Mouse (Mus musculus) myocyte (in vitro differentiated cells): ENCODE measurements around the gene Gstm1. TPM values are rescaled to one million over a fixed set of nuclear protein-coding genes. Genes with fewer than 3 reads are reported as not detected.
"Not testable (repeated sequence)": the region's sequence is repeated elsewhere in the genome, so short reads cannot be mapped to it uniquely, and the experiment has no call there.

Source experiments
- H3K27me3 ChIP-seq: one replicate; pipeline ENCODE4 v1.6.1; 2011; ENCODE audit not compliant: control insufficient read depth, insufficient read depth, insufficient read length
- H3K36me3 ChIP-seq: one replicate; pipeline ENCODE4 v1.6.1; 2011; ENCODE audit not compliant: control insufficient read depth, insufficient read depth
- H3K4me2 ChIP-seq: one replicate; pipeline ENCODE4 v1.6.1; 2011; ENCODE audit warnings: low read depth, control low read depth
- H3K4me3 ChIP-seq: one replicate; pipeline ENCODE4 v1.5.1; 2011; ENCODE audit warnings: mild to moderate bottlenecking, control low read depth, moderate library complexity
- H3K79me2 ChIP-seq: one replicate; pipeline ENCODE4 v1.6.1; 2011; ENCODE audit not compliant: control insufficient read depth, insufficient read depth
- H3ac ChIP-seq: one replicate; pipeline ENCODE4 v1.6.1; 2011; ENCODE audit not compliant: control insufficient read depth, insufficient read length
- CEBPB ChIP-seq: IDR thresholded peaks from 2 replicates; pipeline ENCODE4 v1.6.1; 2011; ENCODE audit warnings: mild to moderate bottlenecking, moderate library complexity; ENCODE audit not compliant: poor library complexity, insufficient read depth, severe bottlenecking
- E2F4 ChIP-seq: IDR thresholded peaks from one replicate; pipeline ENCODE4 v1.6.1; 2011; ENCODE audit warnings: mild to moderate bottlenecking, control low read depth, moderate library complexity; ENCODE audit not compliant: insufficient read depth
- MAX ChIP-seq: IDR thresholded peaks from one replicate; pipeline ENCODE4 v1.6.1; 2011; ENCODE audit warnings: low read depth, mild to moderate bottlenecking, control low read depth
- MYOD1 ChIP-seq, 3 experiments: IDR thresholded peaks; one replicate each; pipeline ENCODE4 v1.6.1; 2011; ENCODE audit warnings: control low read depth in 2 of 3, low read depth in 2 of 3, mild to moderate bottlenecking in 2 of 3, moderate library complexity in 1 of 3; ENCODE audit not compliant: insufficient read length in 2 of 3, control insufficient read depth in 1 of 3
- MYOG ChIP-seq, 3 experiments: IDR thresholded peaks; one replicate each; pipeline ENCODE4 v1.6.1; 2011; ENCODE audit warnings: control low read depth in 2 of 3, low read depth in 2 of 3, mild to moderate bottlenecking in 2 of 3; ENCODE audit not compliant: insufficient read length in 2 of 3, control insufficient read depth in 1 of 3, insufficient read depth in 1 of 3
- POLR2A ChIP-seq: IDR thresholded peaks from one replicate; pipeline ENCODE4 v1.6.1; 2011; ENCODE audit warnings: low read depth, mild to moderate bottlenecking, control low read depth, moderate library complexity; ENCODE audit not compliant: insufficient read length
- POLR2AphosphoS2 ChIP-seq: IDR thresholded peaks from one replicate; pipeline ENCODE4 v1.6.1; 2011; ENCODE audit warnings: low read depth, control low read depth; ENCODE audit not compliant: insufficient read length
- REST ChIP-seq: IDR thresholded peaks from one replicate; pipeline ENCODE4 v1.6.1; 2011; ENCODE audit warnings: mild to moderate bottlenecking, control low read depth, moderate library complexity; ENCODE audit not compliant: insufficient read depth, insufficient read length
- SRF ChIP-seq: IDR thresholded peaks from one replicate; pipeline ENCODE4 v1.6.1; 2011; ENCODE audit warnings: low read depth; ENCODE audit not compliant: control insufficient read depth, insufficient read length
- TCF12 ChIP-seq: IDR thresholded peaks from one replicate; pipeline ENCODE4 v1.6.1; 2011; ENCODE audit warnings: mild to moderate bottlenecking, control low read depth; ENCODE audit not compliant: poor library complexity, insufficient read depth, severe bottlenecking
- TCF3 ChIP-seq: IDR thresholded peaks from one replicate; pipeline ENCODE4 v1.6.1; 2011; ENCODE audit warnings: low read depth, control low read depth; ENCODE audit not compliant: insufficient read length
- USF1 ChIP-seq: IDR thresholded peaks from one replicate; pipeline ENCODE4 v1.6.1; 2011; ENCODE audit warnings: low read depth, mild to moderate bottlenecking, control low read depth, moderate library complexity
- polyA plus RNA-seq: library from polyadenylated mRNA; unstranded; fragments of >200 nt; fragmentation: generic; extraction: Trizol; gene quantifications from one replicate; pipeline ENCODE4 v1.2.1, GENCODE M21; 2012; ENCODE audit warnings: missing spikeins

Gstm1 gene
- polyA plus RNA-seq, 1 experiment: 42.0 TPM

DNA sequence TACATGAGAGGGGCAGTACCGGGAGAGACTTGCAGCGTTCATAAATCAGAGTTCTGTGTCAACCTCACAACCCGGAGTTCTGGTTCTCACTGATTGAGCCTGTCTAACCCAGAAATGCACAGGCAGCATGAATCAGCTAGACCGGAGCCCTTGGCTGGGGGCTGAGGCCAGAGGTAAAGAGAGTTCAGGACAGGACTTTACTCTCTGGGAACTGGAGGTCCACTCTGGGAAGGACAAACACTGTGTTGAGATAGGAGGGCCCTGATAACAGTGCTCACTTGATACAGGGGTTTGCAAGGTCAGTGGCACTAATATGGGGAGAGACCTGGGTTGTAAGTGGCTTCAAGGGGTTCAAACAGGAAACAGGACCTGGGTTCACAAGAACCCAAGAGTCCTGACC lies 7.5 kb upstream of the Gstm1 start:
- H3K79me2 ChIP-seq: no peaks in the 10 kb centered on the region
- no peak overlapping the region for H3K4me2 ChIP-seq
- H3ac ChIP-seq: no peak overlapping the region
- no peak overlapping the region for H3K4me3 ChIP-seq
- peaks cover 38% of the 10 kb centered on the region for H3K27me3 ChIP-seq
- TF ChIP-seq USF1: no peak
- no peak for TF ChIP-seq E2F4
- TF ChIP-seq MYOG (IDR thresholded peaks at IDR 0.05; ENCODE audit: control insufficient read depth in 1 of 3, insufficient read depth in 1 of 3, insufficient read length in 2 of 3, low read depth in 2 of 3): no peak
- no peak for TF ChIP-seq POLR2AphosphoS2
- no peak for TF ChIP-seq POLR2A
- no peak for TF ChIP-seq MAX
- TF ChIP-seq CEBPB: no peak
- TF ChIP-seq MYOD1 (IDR thresholded peaks at IDR 0.05; ENCODE audit: control insufficient read depth in 1 of 3, insufficient read length in 2 of 3, low read depth in 2 of 3): no peak
- TF ChIP-seq REST: no peak
- TF ChIP-seq TCF3: no peak
- no peaks in the 10 kb centered on the region for H3K36me3 ChIP-seq

- TF ChIP-seq MAX (no peak), CEBPB (0 out of 2 replicates have a peak, but pooled peaks have one; percentile 18)
- Histone ChIP-seq H3K79me2 (no peaks in the 10 kb centered on the region), H3K27me3 (peaks cover 17% of the 10 kb centered on the region)
Measured at GRCm38 (mm10) chr3:108022650-108023049, 4.9 kb upstream of the Gstm1 start.

GRCm38 (mm10) chr3:108020351-108021022 lies 2.7 kb upstream of the Gstm1 start:
- peaks cover 17% of the 10 kb centered on the region for H3K27me3 ChIP-seq
- H3K79me2 ChIP-seq, H3K4me2 ChIP-seq, H3K36me3 ChIP-seq, H3K4me3 ChIP-seq, H3ac ChIP-seq: not testable (repeated sequence)

More at GRCm38 (mm10) chr3:108022650-108023049, 4.9 kb upstream of the Gstm1 start:
- Histone ChIP-seq H3K36me3 (no peaks in the 10 kb centered on the region), H3ac (no peak overlapping the region), H3K4me3 (no peak overlapping the region), H3K4me2 (no peak overlapping the region)

DNA sequence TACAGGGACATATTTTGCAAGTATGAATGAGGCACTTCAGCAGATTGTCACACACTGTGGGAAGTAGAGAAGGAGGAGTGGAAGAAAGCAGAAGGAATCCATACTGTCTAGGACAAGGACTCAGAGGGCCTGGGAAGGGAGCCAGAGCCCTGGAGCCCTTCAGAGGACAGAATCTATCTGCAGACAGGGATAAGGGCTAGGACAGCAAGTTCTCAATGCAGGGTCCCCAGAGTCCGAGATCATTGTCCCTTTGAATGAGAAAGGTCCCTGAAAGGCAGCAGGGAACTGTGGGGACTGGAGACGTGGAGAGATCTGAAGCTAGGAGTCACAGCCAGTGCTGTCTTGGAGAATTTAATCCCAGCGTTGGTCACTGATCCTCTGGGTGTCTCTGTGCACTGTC lies 1.5 kb upstream of the Gstm1 start:
- H3K36me3 ChIP-seq, H3K4me3 ChIP-seq, H3ac ChIP-seq, H3K4me2 ChIP-seq, H3K79me2 ChIP-seq: not testable (repeated sequence)
- H3K27me3 ChIP-seq: peaks cover 15% of the 10 kb centered on the region

GRCm38 (mm10) chr3:108018190-108018820 lies 532 bp upstream of the Gstm1 start:
- peak overlapping the region; percentile 18 for H3K4me3 ChIP-seq
- H3K79me2 ChIP-seq: no peaks in the 10 kb centered on the region
- H3K4me2 ChIP-seq: peak overlapping the region; percentile 98
- H3K36me3 ChIP-seq: no peaks in the 10 kb centered on the region
- no peak for TF ChIP-seq POLR2AphosphoS2
- peak in 2 of 3 experiments; percentile 13 to 49 for TF ChIP-seq MYOD1 (IDR thresholded peaks at IDR 0.05; ENCODE audit: control insufficient read depth in 1 of 3, insufficient read length in 2 of 3, low read depth in 2 of 3)
- peak; percentile 70 for TF ChIP-seq USF1
- peaks cover 11% of the 10 kb centered on the region for H3K27me3 ChIP-seq
- no peak overlapping the region for H3ac ChIP-seq

DNA sequence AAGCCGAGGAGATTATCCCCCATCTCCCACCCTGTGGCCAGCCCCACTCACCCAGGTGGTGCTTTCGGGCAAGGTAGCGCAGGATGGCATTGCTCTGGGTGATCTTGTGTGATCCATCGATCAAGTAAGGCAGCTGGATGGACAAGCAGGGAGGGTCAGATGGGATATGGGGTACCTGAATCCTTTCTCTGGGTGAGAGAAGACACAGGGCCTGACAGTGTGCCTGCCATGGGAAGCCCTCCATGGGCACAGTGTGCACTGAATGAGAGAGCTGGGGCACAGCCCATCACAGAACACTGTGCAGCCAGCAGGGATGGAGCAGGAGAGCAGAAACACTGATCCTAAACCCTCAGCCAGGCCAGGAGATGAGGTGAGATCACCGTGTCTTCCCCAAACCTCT lies 1.3 kb downstream of the Gstm1 start:
- not testable (repeated sequence) for H3ac ChIP-seq, H3K27me3 ChIP-seq, H3K36me3 ChIP-seq, H3K79me2 ChIP-seq, H3K4me3 ChIP-seq
- peak overlapping the region; percentile 98 for H3K4me2 ChIP-seq

DNA sequence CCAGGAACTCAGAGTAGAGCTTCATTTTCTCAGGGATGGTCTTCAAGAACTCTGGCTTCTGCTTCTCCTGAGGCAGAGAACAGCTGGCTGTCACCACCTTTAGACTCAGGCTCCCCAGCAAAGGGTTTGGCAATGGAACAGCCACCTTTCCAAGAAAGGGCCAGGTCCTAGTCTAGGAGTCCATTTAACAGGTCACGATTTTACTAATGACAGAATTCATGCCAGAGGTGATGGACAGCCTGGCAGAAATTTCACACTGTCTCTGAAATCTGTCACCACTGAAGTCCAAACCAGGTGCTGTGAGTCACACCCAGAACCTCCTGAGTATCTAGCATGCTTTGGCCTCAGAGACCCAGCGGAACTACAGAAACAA lies 2.8 kb downstream of the Gstm1 start:
- no peak for TF ChIP-seq MYOG (IDR thresholded peaks at IDR 0.05; ENCODE audit: control insufficient read depth in 1 of 3, insufficient read depth in 1 of 3, insufficient read length in 2 of 3, low read depth in 2 of 3)
- no peak for TF ChIP-seq MYOD1 (IDR thresholded peaks at IDR 0.05; ENCODE audit: control insufficient read depth in 1 of 3, insufficient read length in 2 of 3, low read depth in 2 of 3)
- TF ChIP-seq E2F4: no peak
- no peak for TF ChIP-seq POLR2A
- no peak for TF ChIP-seq CEBPB
- no peak for TF ChIP-seq USF1
- no peak for TF ChIP-seq POLR2AphosphoS2
- TF ChIP-seq TCF12: no peak
- TF ChIP-seq MAX: no peak
- no peak for TF ChIP-seq REST
- no peak for TF ChIP-seq SRF
- TF ChIP-seq TCF3: no peak
- no peak overlapping the region for H3K4me2 ChIP-seq
- H3K4me3 ChIP-seq: no peak overlapping the region
- H3K79me2 ChIP-seq: no peaks in the 10 kb centered on the region
- no peak overlapping the region for H3ac ChIP-seq
- H3K36me3 ChIP-seq: no peaks in the 10 kb centered on the region
- no peaks in the 10 kb centered on the region for H3K27me3 ChIP-seq
